Mouse (Mus musculus): ENCODE results near the gene Col16a1. TPM values are rescaled to one million over a fixed set of nuclear protein-coding genes. Genes with fewer than 3 reads are reported as not detected.

Gene Col16a1
- polyA plus RNA-seq, 1 experiment from 2014 or later = 11.1 TPM

- peak; percentile 38; the same call in 1 of the 2 replicates for ATAC-seq (ENCODE audit: low FRiP score)
- no peaks in the 10 kb centered on the region for H3K36me3 ChIP-seq (replicated peaks; ENCODE audit: control insufficient read depth, insufficient read depth)
- no peaks in the 10 kb centered on the region for H3K9me3 ChIP-seq (ENCODE audit: control insufficient read depth, low read length)
- H3K4me1 ChIP-seq (replicated peaks; ENCODE audit: control insufficient read depth, insufficient read depth, low read length) = peaks cover 10% of the 10 kb centered on the region
- WGBS = 21% methylated on average over 1 of the region's 1 CpGs
- no peak overlapping the region for H3K4me3 ChIP-seq (replicated peaks; ENCODE audit: low read length)
- peak overlapping the region; percentile 45; the same call in 1 of the 2 replicates for H3K27ac ChIP-seq
- H3K27me3 ChIP-seq (ENCODE audit: control insufficient read depth, insufficient read depth, low read length) = no peaks in the 10 kb centered on the region
- no peak overlapping the region for H3K9ac ChIP-seq
- DNase-seq (ENCODE audit: low spot score) = no peak
- H3K4me2 ChIP-seq (replicated peaks) = no peak overlapping the region
Observed at GRCm38 (mm10) chr4:130054727-130055126, 7.1 kb downstream of the Col16a1 start.

- H3K9ac ChIP-seq = no peak overlapping the region
- no peaks in the 10 kb centered on the region for H3K36me3 ChIP-seq (replicated peaks; ENCODE audit: control insufficient read depth, insufficient read depth)
- H3K27ac ChIP-seq = peak overlapping the region; percentile 45; the same call in 1 of the 2 replicates
- no peak overlapping the region for H3K4me2 ChIP-seq (replicated peaks)
- 79% methylated on average over 14 of the region's 14 CpGs for whole genome bisulfite sequencing
- ATAC-seq (ENCODE audit: low FRiP score) (peak; percentile 25; the same call in 1 of the 2 replicates), DNase-seq (ENCODE audit: low spot score) (no peak)
- H3K27me3 ChIP-seq (ENCODE audit: control insufficient read depth, insufficient read depth, low read length) = no peaks in the 10 kb centered on the region
- H3K9me3 ChIP-seq (ENCODE audit: control insufficient read depth, low read length) = no peaks in the 10 kb centered on the region
- H3K4me1 ChIP-seq (replicated peaks; ENCODE audit: control insufficient read depth, insufficient read depth, low read length) = peaks cover 10% of the 10 kb centered on the region
- H3K4me3 ChIP-seq (replicated peaks; ENCODE audit: low read length) = no peak overlapping the region
Observed at GRCm38 (mm10) chr4:130055160-130056010, 7.7 kb downstream of the Col16a1 start.

GRCm38 (mm10) chr4:130056011-130056322, 8.3 kb downstream of the Col16a1 start:
- peaks cover 10% of the 10 kb centered on the region for H3K4me1 ChIP-seq (replicated peaks; ENCODE audit: control insufficient read depth, insufficient read depth, low read length)
- 45% methylated on average over 3 of the region's 3 CpGs for WGBS
- no peak overlapping the region for H3K4me2 ChIP-seq (replicated peaks)
- H3K27ac ChIP-seq = no peak overlapping the region
- DNase-seq (ENCODE audit: low spot score) = no peak
- no peak overlapping the region for H3K9ac ChIP-seq
- no peaks in the 10 kb centered on the region for H3K36me3 ChIP-seq (replicated peaks; ENCODE audit: control insufficient read depth, insufficient read depth)
- no peak; the same call in 1 of the 2 replicates for ATAC-seq (ENCODE audit: low FRiP score)
- no peaks in the 10 kb centered on the region for H3K9me3 ChIP-seq (ENCODE audit: control insufficient read depth, low read length)
- H3K4me3 ChIP-seq (replicated peaks; ENCODE audit: low read length) = no peak overlapping the region
- no peaks in the 10 kb centered on the region for H3K27me3 ChIP-seq (ENCODE audit: control insufficient read depth, insufficient read depth, low read length)

- no peaks in the 10 kb centered on the region for H3K27me3 ChIP-seq (ENCODE audit: control insufficient read depth, insufficient read depth, low read length)
- no peak for ATAC-seq (ENCODE audit: low FRiP score)
- H3K9ac ChIP-seq = no peak overlapping the region
- no peaks in the 10 kb centered on the region for H3K9me3 ChIP-seq (ENCODE audit: control insufficient read depth, low read length)
- WGBS = 39% methylated on average over 3 of the region's 3 CpGs
- H3K4me3 ChIP-seq (replicated peaks; ENCODE audit: low read length) = no peak overlapping the region
- peaks cover 10% of the 10 kb centered on the region for H3K4me1 ChIP-seq (replicated peaks; ENCODE audit: control insufficient read depth, insufficient read depth, low read length)
- H3K4me2 ChIP-seq (replicated peaks) = no peak overlapping the region
- H3K36me3 ChIP-seq (replicated peaks; ENCODE audit: control insufficient read depth, insufficient read depth) = no peaks in the 10 kb centered on the region
- no peak overlapping the region for H3K27ac ChIP-seq
- no peak for DNase-seq (ENCODE audit: low spot score)
Observed at GRCm38 (mm10) chr4:130056471-130056870, 8.8 kb downstream of the Col16a1 start.

GRCm38 (mm10) chr4:130060937-130061336, 13.3 kb downstream of the Col16a1 start:
- H3K27me3 ChIP-seq (ENCODE audit: control insufficient read depth, insufficient read depth, low read length) = no peaks in the 10 kb centered on the region
- peaks cover 3% of the 10 kb centered on the region; the same call in 1 of the 2 replicates for H3K4me1 ChIP-seq (replicated peaks; ENCODE audit: control insufficient read depth, insufficient read depth, low read length)
- H3K9me3 ChIP-seq (ENCODE audit: control insufficient read depth, low read length) = no peaks in the 10 kb centered on the region
- ATAC-seq (ENCODE audit: low FRiP score) = no peak
- no peak overlapping the region for H3K27ac ChIP-seq
- no peak for DNase-seq (ENCODE audit: low spot score)
- no peak overlapping the region for H3K9ac ChIP-seq
- H3K36me3 ChIP-seq (replicated peaks; ENCODE audit: control insufficient read depth, insufficient read depth) = no peaks in the 10 kb centered on the region
- H3K4me2 ChIP-seq (replicated peaks) = no peak overlapping the region
- H3K4me3 ChIP-seq (replicated peaks; ENCODE audit: low read length) = no peak overlapping the region

GRCm38 (mm10) chr4:130063191-130063590, 15.6 kb downstream of the Col16a1 start:
- ATAC-seq (ENCODE audit: low FRiP score) (no peak), DNase-seq (ENCODE audit: low spot score) (no peak)
- Histone ChIP-seq H3K9ac (no peak overlapping the region), H3K27me3 (ENCODE audit: control insufficient read depth, insufficient read depth, low read length) (no peaks in the 10 kb centered on the region), H3K9me3 (ENCODE audit: control insufficient read depth, low read length) (no peaks in the 10 kb centered on the region), H3K36me3 (replicated peaks; ENCODE audit: control insufficient read depth, insufficient read depth) (no peaks in the 10 kb centered on the region), H3K27ac (no peak overlapping the region), H3K4me1 (replicated peaks; ENCODE audit: control insufficient read depth, insufficient read depth, low read length) (no peaks in the 10 kb centered on the region), H3K4me3 (replicated peaks; ENCODE audit: low read length) (no peak overlapping the region), H3K4me2 (replicated peaks) (no peak overlapping the region)
- WGBS = 70% methylated on average over 7 of the region's 7 CpGs

GRCm38 (mm10) chr4:130066816-130067215, 19.2 kb downstream of the Col16a1 start:
- 14% methylated on average over 8 of the region's 8 CpGs for WGBS
- no peaks in the 10 kb centered on the region for H3K4me1 ChIP-seq (replicated peaks; ENCODE audit: control insufficient read depth, insufficient read depth, low read length)

GRCm38 (mm10) chr4:130070523-130070922, 22.9 kb downstream of the Col16a1 start:
- no peak for ATAC-seq (ENCODE audit: low FRiP score)
- DNase-seq (ENCODE audit: low spot score) = no peak
- Histone ChIP-seq H3K4me3 (replicated peaks; ENCODE audit: low read length) (no peak overlapping the region), H3K27ac (no peak overlapping the region), H3K36me3 (replicated peaks; ENCODE audit: control insufficient read depth, insufficient read depth) (no peaks in the 10 kb centered on the region), H3K27me3 (ENCODE audit: control insufficient read depth, insufficient read depth, low read length) (no peaks in the 10 kb centered on the region), H3K9ac (no peak overlapping the region), H3K4me2 (replicated peaks) (no peak overlapping the region), H3K4me1 (replicated peaks; ENCODE audit: control insufficient read depth, insufficient read depth, low read length) (no peaks in the 10 kb centered on the region), H3K9me3 (ENCODE audit: control insufficient read depth, low read length) (no peaks in the 10 kb centered on the region)
- 53% methylated on average over 3 of the region's 3 CpGs for WGBS

More at GRCm38 (mm10) chr4:130066816-130067215, 19.2 kb downstream of the Col16a1 start:
- H3K9me3 ChIP-seq (ENCODE audit: control insufficient read depth, low read length) = no peaks in the 10 kb centered on the region
- no peak overlapping the region for H3K4me2 ChIP-seq (replicated peaks)
- H3K36me3 ChIP-seq (replicated peaks; ENCODE audit: control insufficient read depth, insufficient read depth) = no peaks in the 10 kb centered on the region
- DNase-seq (ENCODE audit: low spot score) (no peak), ATAC-seq (ENCODE audit: low FRiP score) (no peak)
- no peak overlapping the region for H3K9ac ChIP-seq
- H3K27me3 ChIP-seq (ENCODE audit: control insufficient read depth, insufficient read depth, low read length) = no peaks in the 10 kb centered on the region
- no peak overlapping the region for H3K4me3 ChIP-seq (replicated peaks; ENCODE audit: low read length)
- no peak overlapping the region for H3K27ac ChIP-seq

- Histone ChIP-seq H3K4me1 (replicated peaks; ENCODE audit: control insufficient read depth, insufficient read depth, low read length) (0 out of 2 replicates have a peak, but pooled peaks cover 4% of the 10 kb centered on the region), H3K4me3 (replicated peaks; ENCODE audit: low read length) (no peak overlapping the region), H3K36me3 (replicated peaks; ENCODE audit: control insufficient read depth, insufficient read depth) (no peaks in the 10 kb centered on the region), H3K9ac (no peak overlapping the region), H3K27ac (no peak overlapping the region), H3K9me3 (ENCODE audit: control insufficient read depth, low read length) (no peaks in the 10 kb centered on the region), H3K27me3 (ENCODE audit: control insufficient read depth, insufficient read depth, low read length) (no peaks in the 10 kb centered on the region), H3K4me2 (replicated peaks) (no peak overlapping the region)
- WGBS = 94% methylated on average over 2 of the region's 2 CpGs
- ATAC-seq (ENCODE audit: low FRiP score) (no peak), DNase-seq (ENCODE audit: low spot score) (no peak)
Observed at GRCm38 (mm10) chr4:130071758-130072157, 24.1 kb downstream of the Col16a1 start.

Data from hindbrain, embryonic 14.5 days (tissue).